Mouse (Mus musculus) MN1 (cell line): ENCODE measurements around the gene Lkaaear1.

Experiments used
- DNase-seq: peaks from one replicate; pipeline ENCODE4 v3.0.0-alpha.2; 2016; ENCODE audit warnings: low spot score

The Lkaaear1 gene

DNA sequence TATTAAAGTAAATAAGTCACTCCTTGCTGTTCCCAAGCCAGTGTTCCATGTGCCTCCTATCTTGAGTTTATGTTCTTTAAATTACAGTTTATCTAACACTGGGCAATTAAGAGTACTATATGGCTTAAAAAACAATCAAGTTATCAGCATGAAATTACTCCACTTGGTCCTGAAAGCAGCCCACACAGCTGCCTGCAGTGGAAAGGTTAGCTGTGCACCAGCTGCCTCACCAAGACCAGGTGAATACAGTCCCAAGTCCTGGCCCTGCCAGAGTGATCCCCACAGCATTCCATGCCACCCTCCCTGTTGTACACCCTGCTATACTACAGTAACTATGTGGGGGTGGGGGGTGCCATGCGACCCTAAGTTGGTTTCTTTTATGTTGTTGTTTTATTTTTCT lies 44.7 kb downstream of the Lkaaear1 start:
- no peak for DNase-seq

DNA sequence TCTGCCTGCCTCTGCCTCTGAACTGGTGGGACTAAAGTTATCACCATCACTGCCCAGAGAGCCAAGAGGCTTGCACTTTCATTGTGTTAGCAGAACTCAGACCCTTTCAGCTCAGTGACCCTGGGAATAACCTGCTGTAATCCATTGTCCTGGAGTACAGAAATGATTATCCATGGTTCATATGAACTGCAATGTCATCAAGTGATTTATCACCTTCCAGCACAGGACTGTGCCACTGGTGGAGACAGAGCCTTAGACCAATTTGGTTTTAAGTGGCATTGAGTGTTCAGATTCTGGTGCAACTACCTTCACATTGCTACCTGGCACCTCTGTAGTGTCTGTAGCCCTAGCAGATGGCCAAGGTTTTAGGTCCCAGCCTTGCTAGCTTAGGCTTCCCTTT lies 45.2 kb downstream of the Lkaaear1 start:
- no peak for DNase-seq

DNA sequence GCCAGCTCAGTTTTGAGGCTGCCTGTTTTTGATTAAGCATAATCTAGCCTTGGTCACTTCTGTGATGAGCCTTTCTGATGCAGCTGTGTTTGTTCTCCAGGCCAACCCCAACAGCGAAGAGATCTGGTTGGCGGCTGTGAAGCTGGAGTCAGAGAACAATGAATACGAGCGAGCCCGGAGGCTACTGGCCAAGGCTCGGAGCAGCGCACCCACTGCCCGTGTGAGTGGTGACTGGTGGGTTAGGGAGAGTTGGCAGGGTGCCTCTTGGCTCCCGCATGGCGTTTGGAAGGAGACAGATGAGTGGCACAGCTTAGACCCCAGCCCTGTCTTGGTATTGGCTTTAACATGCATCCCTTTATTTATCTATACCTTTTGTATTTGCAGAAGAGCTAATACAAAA lies 49.3 kb downstream of the Lkaaear1 start:
- DNase-seq, result peak; percentile 51
